Mouse (Mus musculus): Measurements from ENCODE around the gene Fam183b. TPM values are rescaled to one million over a fixed set of nuclear protein-coding genes. Genes with fewer than 3 reads are reported as not detected.
"Not testable (repeated sequence)": the region's sequence is repeated elsewhere in the genome, so short reads cannot be mapped to it uniquely, and the experiment has no call there.

The Fam183b gene
- total RNA-seq, 2 experiments from 2014 or later: not detected

DNA sequence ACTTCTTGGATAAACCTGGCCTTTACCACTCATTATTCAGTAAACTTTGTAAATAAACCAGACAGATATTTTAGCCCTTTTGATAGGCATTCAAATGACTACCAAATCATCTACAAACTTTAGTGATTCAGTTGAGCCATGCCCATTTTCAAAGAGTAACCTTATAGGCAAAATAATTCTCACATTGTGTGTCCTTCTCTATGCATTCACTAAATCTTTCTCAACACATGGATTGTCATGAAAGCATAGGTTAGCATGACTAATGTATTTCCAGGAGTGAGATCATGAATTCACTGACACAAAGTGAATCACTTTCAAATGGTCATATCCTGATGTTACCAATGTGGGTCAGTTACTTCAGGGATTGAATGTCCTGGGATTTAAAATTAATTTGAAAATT lies 28.9 kb downstream of the Fam183b start, which contains the start of gene Olfr315:
Olfr315 (plus strand) TSS at position 301 of the 400 bp plus-strand sequence.
- no peak for DNase-seq

DNA sequence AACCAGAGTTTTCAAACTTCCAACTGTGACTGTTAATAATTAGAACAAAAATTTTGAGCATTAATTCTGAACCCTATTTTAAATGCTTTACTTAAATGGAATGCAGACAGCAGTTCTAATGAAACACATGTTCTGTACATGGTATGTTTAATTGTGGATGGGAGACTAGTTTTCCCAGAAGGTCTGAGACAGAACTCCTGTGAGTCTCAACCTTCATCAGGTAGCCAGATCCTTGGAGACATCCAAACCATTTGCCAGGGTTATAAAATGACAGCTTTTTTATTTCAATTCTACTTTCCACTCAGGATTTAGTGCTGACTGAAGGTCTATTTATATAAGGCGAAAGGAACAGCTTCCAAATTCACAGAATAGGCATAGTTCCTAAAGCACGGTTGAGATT lies 49.3 kb downstream of the Fam183b start, which contains the start of gene Olfr316:
Olfr316 (plus strand) TSS at position 301 of the 400 bp plus-strand sequence.
- DNase-seq: no peak

GRCm38 (mm10) chr11:58751096-58751495 lies 50.7 kb downstream of the Fam183b start:
- DNase-seq: not testable (repeated sequence)

Other genes with a start within 250 kb of the Fam183b start
- not detected for gene Olfr328, start 246.3 kb downstream of the Fam183b start, total RNA-seq (2021)
- not detected for gene Olfr224, start 231.4 kb downstream of the Fam183b start, total RNA-seq (2021)
- gene Olfr325, start 224.2 kb downstream of the Fam183b start, total RNA-seq (2021): not detected
- not detected for gene Olfr324, start 206.8 kb downstream of the Fam183b start, total RNA-seq (2021)
- gene 2210407C18Rik, start 185.9 kb downstream of the Fam183b start, total RNA-seq (2021): not detected
- not detected for gene Olfr323, start 171.5 kb downstream of the Fam183b start, total RNA-seq (2021)
- under 1 TPM in 1 of 2 experiments, not detected in 1; 0.27 TPM for gene Trim58, start 161.5 kb downstream of the Fam183b start, total RNA-seq (2021)
- gene Olfr322, start 143.2 kb downstream of the Fam183b start, total RNA-seq (2021): not detected
- gene Olfr320, start 120.9 kb downstream of the Fam183b start, total RNA-seq (2021): not detected
- not detected for gene Olfr319, start 102.8 kb downstream of the Fam183b start, total RNA-seq (2021)
- not detected for gene Olfr318, start 77.9 kb downstream of the Fam183b start, total RNA-seq (2021)
- gene Olfr317, start 62.7 kb downstream of the Fam183b start, total RNA-seq (2021): not detected
- gene Olfr316, start 49.2 kb downstream of the Fam183b start, total RNA-seq (2021): not detected
- gene Olfr315, start 28.8 kb downstream of the Fam183b start, total RNA-seq (2021): not detected
- gene Olfr314, start 19.0 kb downstream of the Fam183b start, total RNA-seq (2021): not detected
- not detected for gene Olfr313, start 13.0 kb upstream of the Fam183b start, total RNA-seq (2021)
- gene Olfr312, start 27.3 kb upstream of the Fam183b start, total RNA-seq (2021): not detected
- not detected for gene Olfr311, start 37.3 kb upstream of the Fam183b start, total RNA-seq (2021)
- gene Gm12258, start 45.2 kb upstream of the Fam183b start, total RNA-seq (2021): 1 to 10 TPM; 2.4 to 2.5 TPM
- gene 2810021J22Rik, start 65.3 kb upstream of the Fam183b start, total RNA-seq (2021): 1 to 10 TPM; 2.5 to 3.0 TPM
- gene Zfp39, start 102.3 kb upstream of the Fam183b start, total RNA-seq (2021): 1 to 10 TPM; 6.0 to 6.5 TPM
- 1 to 10 TPM in 1 of 2 experiments, not detected in 1; 1.1 TPM for gene Btnl10, start 115.9 kb upstream of the Fam183b start, total RNA-seq (2021)
- gene Rnf187, start 137.0 kb upstream of the Fam183b start, total RNA-seq (2021): 100 to 1,000 TPM; 160 to 172 TPM
- 1 to 10 TPM; 7.3 to 8.0 TPM for gene Hist3h2ba, start 147.0 kb upstream of the Fam183b start, total RNA-seq (2021)
- 10 to 100 TPM; 25.1 to 25.6 TPM for gene Hist3h2a, start 152.7 kb upstream of the Fam183b start, total RNA-seq (2021)
- gene Trim17, start 152.7 kb upstream of the Fam183b start, total RNA-seq (2021): under 1 TPM; 0.14 TPM
- gene Trim11, start 176.1 kb upstream of the Fam183b start, total RNA-seq (2021): 10 to 100 TPM; 11.1 to 15.4 TPM